Mouse (Mus musculus) brain, embryonic 14.5 days (tissue): ENCODE measurements around the gene Rassf3.

Experiments
- CTCF ChIP-seq: fragments of 200-500 bp; IDR thresholded peaks from 2 replicates; pipeline ENCODE4 v1.5.1; 2012; ENCODE audit warnings: inconsistent platforms, mild to moderate bottlenecking, moderate library complexity, borderline replicate concordance; ENCODE audit not compliant: insufficient read depth, insufficient read length; ENCODE audit errors: extremely low read depth
- POLR2A ChIP-seq: fragments of 200-500 bp; IDR thresholded peaks from 2 replicates; pipeline ENCODE4 v1.6.1; 2012; ENCODE audit warnings: mild to moderate bottlenecking, inconsistent platforms, borderline replicate concordance; ENCODE audit not compliant: poor library complexity, insufficient read depth, insufficient read length, severe bottlenecking; ENCODE audit errors: extremely low read depth

- TF ChIP-seq CTCF (no peak), POLR2A (no peak)
Measured at GRCm38 (mm10) chr10:121475101-121475671, 961 bp downstream of the Rassf3 start.
